Mouse (Mus musculus): ENCODE data around the gene Lgals12.

Gene Lgals12

GRCm38 (mm10) chr19:7606801-7607689 lies at the start of gene Lgals12:
Lgals12 (minus strand) TSS chr19:7607193.
- DNase-seq (ENCODE audit: low read depth): no peak

DNA sequence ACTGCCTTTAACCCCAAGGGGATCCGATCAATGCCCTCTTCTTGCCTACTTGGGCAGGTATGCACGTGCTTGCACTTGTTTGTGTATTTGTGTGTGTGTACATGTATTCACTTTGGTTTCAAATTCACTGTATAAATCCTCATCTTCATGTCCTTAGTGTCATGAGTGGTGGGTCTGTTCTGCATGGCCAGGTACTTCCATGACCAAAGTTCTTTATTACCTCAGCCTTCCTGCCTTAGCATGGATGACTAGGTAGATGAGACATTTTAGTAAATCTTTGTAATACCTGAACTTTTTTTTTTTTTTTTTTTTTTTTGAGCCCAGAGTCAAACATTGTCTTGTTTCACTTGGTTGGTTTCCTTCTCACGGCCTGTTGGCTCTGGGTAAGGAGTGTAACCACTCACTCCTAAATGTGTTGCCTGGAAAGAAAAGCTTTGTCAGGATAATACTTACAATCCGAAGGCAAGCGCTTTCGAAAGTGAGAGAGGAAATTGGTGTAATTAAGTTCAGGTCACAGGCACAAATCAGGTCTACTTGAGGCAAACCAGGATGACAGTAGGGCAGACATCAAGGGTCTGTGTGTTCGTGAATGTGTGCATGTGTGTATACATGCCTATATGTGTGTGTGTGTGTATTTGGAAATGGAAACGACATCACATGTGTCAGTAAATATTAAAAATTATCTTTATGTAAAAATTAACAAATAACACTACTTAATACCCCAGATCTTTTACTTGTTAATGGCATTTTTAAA lies 42.1 kb upstream of the Lgals12 start:
- no peak for DNase-seq (ENCODE audit: low read depth)

- no peak for DNase-seq (ENCODE audit: low read depth)
Measured at GRCm38 (mm10) chr19:7633786-7634185, 26.8 kb upstream of the Lgals12 start.

GRCm38 (mm10) chr19:7633021-7633420 lies 26.0 kb upstream of the Lgals12 start:
- no peak for DNase-seq (ENCODE audit: low read depth)

- DNase-seq (ENCODE audit: low read depth): peak; percentile 71
Measured at GRCm38 (mm10) chr19:7617696-7618095, 10.7 kb upstream of the Lgals12 start.

- DNase-seq (ENCODE audit: low read depth): no peak
Measured at GRCm38 (mm10) chr19:7617085-7617484, 10.1 kb upstream of the Lgals12 start.

DNA sequence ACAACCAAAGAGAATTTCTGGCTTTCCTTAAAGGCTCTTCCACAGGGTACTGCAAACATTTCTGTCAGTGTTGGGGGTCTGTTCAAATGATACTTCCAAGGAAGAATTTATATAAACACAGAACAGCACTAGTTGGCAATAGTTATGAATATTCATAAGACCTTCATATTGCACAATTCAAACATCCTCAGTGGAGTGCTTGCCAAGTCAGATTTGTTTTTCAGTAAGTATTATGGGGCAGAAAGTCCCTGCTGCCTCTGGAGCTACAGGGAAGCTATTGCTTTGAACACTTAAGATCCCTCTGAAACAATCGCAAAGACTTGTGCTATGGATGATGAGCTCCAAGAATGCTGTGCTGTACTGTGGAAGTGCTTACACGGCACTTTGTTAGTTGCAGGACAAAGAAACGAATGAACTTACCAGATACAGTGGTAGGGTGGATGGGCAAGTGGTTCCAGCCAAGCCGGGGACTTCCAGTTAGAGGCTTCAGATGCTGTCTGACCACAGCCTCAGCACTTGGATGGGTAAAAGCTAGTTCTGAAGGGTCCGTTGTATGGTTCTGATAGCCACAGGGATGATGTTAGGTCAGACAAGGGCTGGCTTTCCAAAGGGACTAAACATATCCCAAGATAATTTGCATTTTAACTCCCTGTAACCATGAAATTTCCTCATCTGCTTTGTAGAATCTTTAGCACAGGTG lies 9.4 kb upstream of the Lgals12 start:
- no peak for DNase-seq (ENCODE audit: low read depth)

GRCm38 (mm10) chr19:7613151-7613550 lies 6.2 kb upstream of the Lgals12 start:
- no peak for DNase-seq (ENCODE audit: low read depth)

DNA sequence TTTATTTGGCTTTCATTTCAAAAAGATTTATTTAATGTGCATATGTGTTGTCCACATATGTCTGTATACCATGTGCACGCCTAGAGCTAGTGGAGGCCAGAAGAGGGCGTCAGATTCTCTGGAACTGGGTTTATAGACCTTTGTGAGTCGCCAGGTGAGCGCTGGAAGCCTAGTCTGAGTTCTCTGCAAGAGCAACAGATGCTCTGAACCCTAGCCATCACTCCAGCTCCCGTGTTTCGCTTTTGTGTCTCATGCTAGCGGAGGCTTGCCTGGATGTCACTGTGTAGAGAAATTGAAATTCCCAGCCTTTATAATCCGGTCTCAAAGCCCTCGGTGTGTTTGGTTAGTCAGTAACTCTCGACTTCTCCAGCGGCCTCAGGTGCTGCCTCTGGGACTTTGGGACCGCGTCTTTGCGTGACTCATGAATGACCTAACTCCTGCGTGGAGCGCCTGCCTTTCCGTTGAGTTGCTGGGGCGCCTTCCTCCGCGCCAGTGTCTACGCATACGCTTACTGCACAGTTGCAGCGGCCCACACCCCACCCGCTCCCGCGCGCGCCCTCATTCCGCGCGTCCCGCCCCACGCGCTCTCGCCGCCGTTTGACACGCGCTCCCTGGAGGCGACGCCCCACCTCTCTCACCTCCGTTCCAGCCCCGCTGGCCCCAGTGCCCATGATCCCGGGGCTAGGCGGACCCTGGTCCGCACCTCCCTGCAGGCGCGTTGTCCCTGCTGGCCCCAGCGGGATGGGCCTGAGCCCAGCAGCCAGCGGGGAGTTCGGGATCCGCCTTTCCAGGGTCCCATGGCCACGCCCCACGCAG lies 5.2 kb upstream of the Lgals12 start, which contains the start of gene Hrasls5:
Gene Hrasls5, plus strand, starts transcription at position 600 of the 816 bp plus-strand sequence.
- peak; percentile 13 for DNase-seq (ENCODE audit: low read depth)

- DNase-seq (ENCODE audit: low read depth): no peak
Measured at GRCm38 (mm10) chr19:7607690-7608201, 753 bp upstream of the Lgals12 start.

- no peak for DNase-seq (ENCODE audit: low read depth)
Measured at GRCm38 (mm10) chr19:7605930-7606783, 836 bp downstream of the Lgals12 start.

DNA sequence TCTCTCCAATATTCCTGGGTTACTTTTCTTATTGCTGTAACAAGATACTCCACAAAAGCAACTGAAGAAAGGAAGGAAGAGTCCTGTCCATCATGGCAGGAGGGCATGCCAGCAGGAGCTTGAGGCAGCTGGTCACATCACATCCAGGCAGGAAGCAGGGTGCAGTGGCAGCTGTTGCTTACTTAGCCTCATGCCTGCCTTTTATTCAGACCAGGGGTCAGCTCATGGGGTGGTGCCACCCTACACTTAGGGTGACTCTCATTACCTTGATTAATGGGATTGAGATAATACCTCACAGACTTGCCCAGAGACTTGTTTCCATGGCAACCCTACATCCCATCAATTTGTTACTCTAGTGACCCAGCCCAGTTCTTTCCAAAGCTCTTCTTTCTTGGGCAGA lies 2.0 kb downstream of the Lgals12 start:
- no peak for DNase-seq (ENCODE audit: low read depth)

DNA sequence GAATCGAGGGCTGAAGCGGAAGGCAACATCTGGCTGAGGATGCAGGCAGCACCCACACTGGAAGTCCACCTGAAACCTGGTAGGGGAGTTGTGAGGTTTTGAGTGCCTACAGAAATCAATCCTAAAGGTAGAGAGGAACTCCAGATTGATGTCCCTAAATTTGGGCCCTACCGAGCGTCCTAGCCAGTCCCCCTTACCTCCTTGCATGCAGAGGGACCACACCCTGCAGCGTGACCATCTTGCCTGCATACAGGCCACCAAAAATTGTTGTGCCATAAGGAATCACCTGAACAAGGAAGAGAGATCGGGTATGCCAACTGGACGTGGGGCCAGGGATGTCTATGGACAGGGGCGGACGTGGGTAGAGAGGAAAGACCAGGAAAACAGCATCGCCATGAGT lies 2.9 kb downstream of the Lgals12 start:
- DNase-seq (ENCODE audit: low read depth): no peak

DNA sequence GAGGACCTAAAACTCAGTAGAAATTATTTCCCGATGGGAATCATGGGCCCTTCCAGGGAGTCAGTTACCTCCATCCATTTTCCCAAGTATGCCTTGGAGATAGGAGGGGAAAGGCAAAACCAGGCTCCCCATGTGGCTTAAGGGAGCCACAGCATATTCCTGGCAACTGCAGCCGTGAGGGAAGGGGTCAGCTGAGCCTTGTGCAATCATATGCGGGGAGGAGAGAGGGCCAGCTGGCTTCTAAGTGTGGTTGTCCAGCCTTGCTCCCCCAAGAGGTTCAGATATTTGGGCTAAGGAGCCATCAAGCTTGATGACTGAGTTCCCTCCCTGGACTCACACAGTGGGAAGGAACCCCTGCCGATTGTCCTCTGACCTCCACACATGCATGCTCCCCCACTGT lies 5.4 kb downstream of the Lgals12 start:
- DNase-seq (ENCODE audit: low read depth): no peak

DNA sequence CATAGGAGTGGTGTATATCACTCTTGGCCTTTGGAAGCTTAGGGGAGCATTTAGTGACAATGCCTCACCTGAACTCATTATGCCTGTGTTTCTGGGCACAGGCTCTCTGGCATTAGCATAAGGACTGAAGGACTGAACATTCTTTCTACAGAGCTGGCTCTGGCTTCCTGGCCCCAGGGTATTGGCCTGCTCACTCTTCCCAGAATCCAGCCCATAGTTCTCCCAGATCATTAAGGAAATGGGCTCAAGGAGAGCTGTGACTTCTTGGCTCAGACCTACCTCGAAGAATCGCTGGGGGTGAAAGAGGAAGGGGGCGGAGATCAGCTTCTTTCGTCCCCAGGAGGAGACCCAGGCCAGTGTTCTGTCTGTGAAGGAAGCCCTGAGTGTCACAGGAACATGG lies 8.5 kb downstream of the Lgals12 start:
- no peak for DNase-seq (ENCODE audit: low read depth)

GRCm38 (mm10) chr19:7595534-7595933 lies 11.5 kb downstream of the Lgals12 start:
- peak; percentile 63 for DNase-seq (ENCODE audit: low read depth)

GRCm38 (mm10) chr19:7592018-7592417 lies 15.0 kb downstream of the Lgals12 start:
- no peak for DNase-seq (ENCODE audit: low read depth)

DNA sequence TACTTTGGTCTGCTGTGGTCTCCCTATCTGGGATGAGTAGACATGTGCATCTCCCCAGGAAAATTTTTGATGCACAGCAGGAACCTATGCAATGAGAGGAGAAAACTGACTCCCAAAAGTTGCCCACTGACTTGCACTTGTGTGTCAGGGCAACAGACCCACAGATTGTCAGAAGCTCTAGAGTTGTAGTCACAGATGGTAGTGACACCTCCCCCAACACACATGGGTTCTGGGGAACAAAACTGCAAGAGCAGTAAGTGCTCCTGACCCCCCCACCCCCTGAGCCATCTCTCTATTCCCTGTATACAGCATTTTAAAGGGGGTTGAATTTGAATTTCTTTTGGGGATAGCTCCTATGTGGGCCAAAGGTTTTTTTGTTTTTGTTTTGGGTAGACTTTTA lies 16.2 kb downstream of the Lgals12 start:
- DNase-seq (ENCODE audit: low read depth): no peak

DNA sequence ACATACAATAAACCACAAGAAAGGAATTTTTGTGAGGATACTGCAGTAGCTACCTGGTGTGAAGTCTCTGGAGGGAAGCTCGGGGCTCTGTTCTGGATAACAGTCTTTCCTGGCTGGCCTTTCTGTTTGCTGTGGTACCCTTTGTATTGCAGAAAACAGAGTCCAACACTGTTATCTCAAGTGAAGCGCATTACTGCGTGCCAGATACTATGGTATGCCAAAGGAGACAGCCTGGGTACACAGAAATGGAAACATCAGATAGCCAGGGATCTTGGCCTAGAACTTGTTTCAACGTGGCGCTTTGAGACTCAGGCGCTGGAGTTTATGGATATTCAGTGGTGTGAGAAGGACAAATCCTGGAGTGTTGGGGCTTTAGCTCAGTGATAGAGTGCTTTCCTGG lies 21.2 kb downstream of the Lgals12 start:
- no peak for DNase-seq (ENCODE audit: low read depth)

DNA sequence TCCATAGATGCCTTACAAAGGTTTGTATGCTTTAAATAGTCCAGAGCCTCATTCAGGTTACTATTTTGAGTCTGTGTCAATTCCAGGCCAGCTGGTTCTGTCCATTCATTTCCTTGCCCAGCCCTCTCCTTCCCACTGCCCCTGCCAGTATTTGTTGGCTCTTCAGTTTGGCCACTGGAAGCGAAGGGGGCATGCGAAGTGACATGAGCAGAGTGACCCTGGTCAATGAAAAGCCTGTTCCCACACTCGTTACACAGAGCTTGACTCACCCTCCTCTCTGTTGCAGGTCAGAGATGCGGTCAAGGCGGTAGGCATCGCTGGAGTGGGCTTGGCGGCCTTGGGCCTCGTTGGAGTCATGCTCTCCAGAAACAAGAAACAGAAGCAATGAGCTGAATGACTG lies 21.7 kb downstream of the Lgals12 start:
- DNase-seq (ENCODE audit: low read depth): no peak

Data from induced T-regulatory cell, adult 2 months (primary cell).